Mouse (Mus musculus) kidney, adult 18-20 months (tissue): ENCODE data around the gene Cers5.
A peak's percentile ranks its signal among the peaks of the same experiment; 100 is the strongest.
"Not testable (repeated sequence)": the region's sequence is repeated elsewhere in the genome, so short reads cannot be mapped to it uniquely, and the experiment has no call there.

Experiments used
- DNase-seq: peaks from one replicate; pipeline ENCODE4 v3.0.0; 2021

Gene Cers5

GRCm38 (mm10) chr15:99772881-99772924 lies at the start of gene Cers5:
Gene Cers5, minus strand, starts transcription at chr15:99772885.
- not testable (repeated sequence) for DNase-seq

- peak; percentile 53 for DNase-seq
Observed at GRCm38 (mm10) chr15:99819621-99820279, 47.1 kb upstream of the Cers5 start.

- no peak for DNase-seq
Observed at GRCm38 (mm10) chr15:99819109-99819440, 46.4 kb upstream of the Cers5 start.

- peak; percentile 38 for DNase-seq
Observed at GRCm38 (mm10) chr15:99818321-99819108, 45.8 kb upstream of the Cers5 start.

GRCm38 (mm10) chr15:99817343-99818235 lies 44.9 kb upstream of the Cers5 start:
- DNase-seq = no peak

GRCm38 (mm10) chr15:99815999-99816398 lies 43.3 kb upstream of the Cers5 start:
- DNase-seq = no peak

GRCm38 (mm10) chr15:99814554-99815260 lies 42.0 kb upstream of the Cers5 start:
- DNase-seq = no peak

GRCm38 (mm10) chr15:99813639-99814038 lies 41.0 kb upstream of the Cers5 start:
- DNase-seq = no peak

GRCm38 (mm10) chr15:99812097-99812496 lies 39.4 kb upstream of the Cers5 start:
- DNase-seq = no peak

GRCm38 (mm10) chr15:99807776-99808735 lies 35.4 kb upstream of the Cers5 start:
- DNase-seq = no peak

GRCm38 (mm10) chr15:99806171-99806570 lies 33.5 kb upstream of the Cers5 start:
- DNase-seq = no peak

GRCm38 (mm10) chr15:99805673-99806072 lies 33.0 kb upstream of the Cers5 start:
- no peak for DNase-seq

GRCm38 (mm10) chr15:99803186-99803644 lies 30.5 kb upstream of the Cers5 start:
- no peak for DNase-seq

GRCm38 (mm10) chr15:99801885-99802572 lies 29.3 kb upstream of the Cers5 start:
- no peak for DNase-seq

- DNase-seq = no peak
Observed at GRCm38 (mm10) chr15:99799706-99800105, 27.0 kb upstream of the Cers5 start.

GRCm38 (mm10) chr15:99797898-99798297 lies 25.2 kb upstream of the Cers5 start:
- no peak for DNase-seq

GRCm38 (mm10) chr15:99796735-99797134 lies 24.1 kb upstream of the Cers5 start:
- DNase-seq = no peak

GRCm38 (mm10) chr15:99796066-99796465 lies 23.4 kb upstream of the Cers5 start:
- no peak for DNase-seq

- no peak for DNase-seq
Observed at GRCm38 (mm10) chr15:99792221-99792815, 19.6 kb upstream of the Cers5 start.

GRCm38 (mm10) chr15:99791003-99791402 lies 18.3 kb upstream of the Cers5 start:
- no peak for DNase-seq

- DNase-seq = no peak
Observed at GRCm38 (mm10) chr15:99790464-99790863, 17.8 kb upstream of the Cers5 start.
